28 mouse cellular contexts compared by ENCODE assay signal in the genomic region with DNA sequence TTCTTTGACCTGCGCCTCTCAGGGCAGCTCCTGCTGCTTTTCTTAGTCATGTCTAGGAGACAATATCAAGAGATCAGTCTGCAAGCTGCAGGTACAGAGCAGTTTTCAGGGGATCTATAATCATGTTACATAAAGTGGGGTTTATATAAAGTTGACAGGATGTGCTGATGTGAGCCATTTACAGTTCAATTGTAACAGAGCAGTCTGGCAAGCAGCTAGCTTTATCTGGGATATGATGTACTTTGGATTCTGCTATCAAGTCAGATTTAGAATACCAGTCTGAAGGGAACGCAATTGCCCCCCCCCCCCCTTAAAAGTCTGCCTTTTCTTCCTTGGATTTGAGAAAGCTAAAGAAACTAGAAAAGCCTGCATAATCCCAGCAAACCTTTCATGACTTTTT.
DNase-seq lines count a peak whose midpoint lies in the region; ATAC-seq lines count a peak whose summit lies in the region.
"Had no signal": no experiment of that assay in that cellular context is flagged by ENCODE, and none has a peak within 500 bp of the region (broad histone marks: within the 10 kb centered on the region; RNA-seq: fewer than 3 reads in every experiment).

No protein-coding gene starts in this region.

- H3K27me3 ChIP-seq in intestine, embryonic 16.5 days (replicated peaks; ENCODE audit: control insufficient read depth, insufficient read depth, low read length) = no peaks in the 10 kb centered on the region
- no peaks in the 10 kb centered on the region for H3K27me3 ChIP-seq in intestine, embryonic 15.5 days (replicated peaks)
- H3K27me3 ChIP-seq: CH12.LX; embryonic facial prominence, embryonic 13.5 days; embryonic facial prominence, embryonic 15.5 days; forebrain, embryonic 12.5 days had no signal

- peak; percentile 20; the same call in 1 of the 2 replicates for ATAC-seq in cerebellum, adult (ENCODE audit: insufficient number of reproducible peaks, low FRiP score, low TSS enrichment)
- ATAC-seq in intestine, embryonic 16.5 days = 0 out of 2 replicates have a peak, but pooled peaks have one; percentile 38
- no peak for ATAC-seq in intestine, embryonic 15.5 days
- ATAC-seq: activated CD4-positive, CD25-positive, alpha-beta regulatory T cell, adult 4 months; CD4-positive, CD25-positive, alpha-beta regulatory T cell, adult 4 months; forebrain, embryonic 14.5 days; forebrain, embryonic 16.5 days; Patski had no signal

- H3K9ac ChIP-seq in intestine, embryonic 16.5 days (ENCODE audit: low read depth, low read length) = no peak overlapping the region
- no peak overlapping the region for H3K9ac ChIP-seq in intestine, embryonic 15.5 days
- H3K9ac ChIP-seq: embryonic facial prominence, embryonic 13.5 days; embryonic facial prominence, embryonic 15.5 days; forebrain, embryonic 12.5 days had no signal

- H3K4me2 ChIP-seq in intestine, embryonic 16.5 days (ENCODE audit: low read depth, low read length) = no peak overlapping the region
- H3K4me2 ChIP-seq in intestine, embryonic 15.5 days (replicated peaks) = no peak overlapping the region
- H3K4me2 ChIP-seq: embryonic facial prominence, embryonic 13.5 days; embryonic facial prominence, embryonic 15.5 days; forebrain, embryonic 12.5 days had no signal

- no peak overlapping the region for H3K4me3 ChIP-seq in intestine, embryonic 16.5 days (ENCODE audit: low read length)
- H3K4me3 ChIP-seq in intestine, embryonic 15.5 days (replicated peaks) = no peak overlapping the region
- H3K4me3 ChIP-seq: embryonic facial prominence, embryonic 13.5 days; embryonic facial prominence, embryonic 15.5 days; erythroblast, embryonic 14.5 days; forebrain, embryonic 10.5 days; forebrain, embryonic 12.5 days had no signal

- 54% methylated on average over 2 of the region's 2 CpGs for WGBS in intestine, embryonic 16.5 days
- WGBS in intestine, embryonic 15.5 days = 63% methylated on average over 2 of the region's 2 CpGs

- no peaks in the 10 kb centered on the region for H3K4me1 ChIP-seq in intestine, embryonic 16.5 days (ENCODE audit: control insufficient read depth, insufficient read depth, low read length)
- H3K4me1 ChIP-seq in intestine, embryonic 15.5 days (replicated peaks) = no peaks in the 10 kb centered on the region
- H3K4me1 ChIP-seq: embryonic facial prominence, embryonic 13.5 days; embryonic facial prominence, embryonic 15.5 days had no signal

- no peak overlapping the region for H3K27ac ChIP-seq in intestine, embryonic 16.5 days (ENCODE audit: low read length)
- H3K27ac ChIP-seq in intestine, embryonic 15.5 days = no peak overlapping the region
- H3K27ac ChIP-seq: embryonic facial prominence, embryonic 13.5 days; embryonic facial prominence, embryonic 15.5 days; forebrain, embryonic 10.5 days; forebrain, embryonic 12.5 days had no signal

- no peaks in the 10 kb centered on the region for H3K36me3 ChIP-seq in intestine, embryonic 16.5 days (ENCODE audit: control insufficient read depth, insufficient read depth, low read length)
- H3K36me3 ChIP-seq in intestine, embryonic 15.5 days = no peaks in the 10 kb centered on the region
- H3K36me3 ChIP-seq: embryonic facial prominence, embryonic 13.5 days; embryonic facial prominence, embryonic 15.5 days; forebrain, embryonic 10.5 days; forebrain, embryonic 12.5 days; G1E had no signal

- DNase-seq in cerebellum, postnatal 4 days (ENCODE audit: low spot score in 2 of 2) = no peak
- peak; percentile 51 for DNase-seq in brain, adult 2 months (ENCODE audit: low read depth, low spot score)
- DNase-seq in spleen, adult 12 weeks (ENCODE audit: low spot score) = no peak
- DNase-seq: adrenal gland, adult 8-10 months; adrenal gland, postnatal 14 days; adrenal gland, postnatal 36 days; B cell, adult 2 months; cerebellum, adult 11-12 months; cerebellum, adult 2 months; cerebellum, adult 9-10 months; cerebellum, postnatal 10 days; cerebellum, postnatal 25 days; embryo, embryonic 11 days had no signal

- no peaks in the 10 kb centered on the region for H3K9me3 ChIP-seq in intestine, embryonic 16.5 days (ENCODE audit: control insufficient read depth, low read length)
- no peaks in the 10 kb centered on the region for H3K9me3 ChIP-seq in intestine, embryonic 15.5 days
- H3K9me3 ChIP-seq: embryonic facial prominence, embryonic 13.5 days; embryonic facial prominence, embryonic 15.5 days; forebrain, embryonic 10.5 days; forebrain, embryonic 12.5 days; G1E had no signal
